ENCODE assay signal across 9 mouse cellular contexts in the genomic region with DNA sequence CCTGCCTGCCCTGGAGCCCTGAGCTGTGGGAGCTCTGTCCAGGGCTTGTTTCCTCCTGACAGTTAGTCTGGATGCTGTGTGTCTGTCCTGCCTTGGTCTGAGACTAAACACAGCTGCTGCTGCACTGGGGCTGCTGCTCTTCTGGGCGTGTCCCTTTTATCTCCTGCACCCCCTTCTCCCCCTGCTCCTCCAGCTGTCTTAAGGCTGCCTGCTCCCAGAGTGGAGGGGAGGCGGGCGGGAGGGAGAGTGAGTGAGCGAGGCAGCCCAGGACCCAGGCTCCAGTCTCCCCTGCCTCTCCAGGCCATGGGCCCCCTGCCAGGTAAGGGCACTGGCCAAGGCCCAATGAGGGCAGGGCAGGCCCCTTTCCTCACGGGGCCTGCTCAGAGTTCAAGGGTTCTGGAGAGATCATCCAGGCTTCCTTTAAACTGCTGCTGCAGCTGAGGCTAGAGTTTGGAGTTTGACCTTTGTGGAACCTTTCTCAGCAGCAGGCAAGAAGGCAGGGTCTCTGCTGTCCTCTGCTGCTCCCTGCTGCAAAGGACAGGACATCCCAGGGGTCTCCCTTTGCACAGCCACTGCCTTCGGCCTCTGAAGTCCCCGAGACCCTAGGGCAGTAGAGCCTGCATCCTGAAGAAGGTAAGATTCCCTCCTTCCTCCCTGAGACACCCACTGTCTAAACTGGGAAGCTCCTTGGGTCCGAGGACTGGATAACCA. TPM values are rescaled to one million over a fixed set of nuclear protein-coding genes. Genes with fewer than 3 reads are reported as not detected.
A peak's percentile ranks its signal among the peaks of the same experiment; 100 is the strongest.
DNase-seq lines count a peak whose midpoint lies in the region; ATAC-seq and TF ChIP-seq lines count a peak whose summit lies in the region.
"Had no signal": no experiment of that assay in that cellular context is flagged by ENCODE, and none has a peak within 500 bp of the region (broad histone marks: within the 10 kb centered on the region; RNA-seq: fewer than 3 reads in every experiment).

Gene Slc5a11, plus strand, starts transcription at position 416 of the 711 bp plus-strand sequence.

- H3K27me3 ChIP-seq in embryonic facial prominence, embryonic 13.5 days, result no peaks in the 10 kb centered on the region
- H3K27me3 ChIP-seq in midbrain, embryonic 16.5 days (ENCODE audit: control insufficient read depth, insufficient read depth, low read depth, low read length), result no peaks in the 10 kb centered on the region
- H3K27me3 ChIP-seq: Patski had no signal

- H3K36me3 ChIP-seq in embryonic facial prominence, embryonic 13.5 days, result no peaks in the 10 kb centered on the region
- no peaks in the 10 kb centered on the region for H3K36me3 ChIP-seq in midbrain, embryonic 16.5 days (ENCODE audit: control insufficient read depth, insufficient read depth, low read length)

- peak; percentile 48; the same call in 1 of the 2 replicates for ATAC-seq in embryonic facial prominence, embryonic 13.5 days (ENCODE audit: insufficient number of reproducible peaks, insufficient read depth, low FRiP score, low TSS enrichment, low read depth)
- no peak for ATAC-seq in midbrain, embryonic 16.5 days
- ATAC-seq: Patski had no signal

- TF ChIP-seq CTCF in layer of hippocampus, adult 2 months (conservative IDR thresholded peaks at IDR 0.05), result no peak

- H3K4me1 ChIP-seq in embryonic facial prominence, embryonic 13.5 days, result peaks cover 11% of the 10 kb centered on the region; the same call in 1 of the 2 replicates
- H3K4me1 ChIP-seq in midbrain, embryonic 16.5 days (ENCODE audit: control insufficient read depth, insufficient read depth, low read length), result no peaks in the 10 kb centered on the region

- no peak for DNase-seq in layer of hippocampus, adult 2 months (ENCODE audit: low spot score in 2 of 2)
- no peak for DNase-seq in layer of hippocampus, adult 11-12 months (ENCODE audit: low spot score)
- DNase-seq in kidney, adult 8-10 months, result peak; percentile 82 to 91
- DNase-seq in right cerebral cortex, postnatal 4 days, result no peak
- no peak for DNase-seq in right cerebral cortex, adult 18-20 months
- no peak for DNase-seq in cerebellum, adult 9-10 months

- no peak within 1 kb of the TSS for H3K4me3 ChIP-seq in layer of hippocampus, adult 2 months
- no peak within 1 kb of the TSS for H3K4me3 ChIP-seq in embryonic facial prominence, embryonic 13.5 days
- no peak within 1 kb of the TSS for H3K4me3 ChIP-seq in midbrain, embryonic 16.5 days (ENCODE audit: low read depth, low read length)

- no peak within 1 kb of the TSS for H3K4me2 ChIP-seq in embryonic facial prominence, embryonic 13.5 days
- H3K4me2 ChIP-seq in midbrain, embryonic 16.5 days (ENCODE audit: low read length), result no peak within 1 kb of the TSS

- H3K9me3 ChIP-seq in embryonic facial prominence, embryonic 13.5 days, result no peaks in the 10 kb centered on the region
- H3K9me3 ChIP-seq in midbrain, embryonic 16.5 days (replicated peaks; ENCODE audit: control insufficient read depth, low read length, poor library complexity, severe bottlenecking), result no peaks in the 10 kb centered on the region

- peak within 1 kb of the TSS; percentile 51; the same call in 1 of the 2 replicates for H3K27ac ChIP-seq in layer of hippocampus, adult 2 months
- H3K27ac ChIP-seq in embryonic facial prominence, embryonic 13.5 days, result no peak within 1 kb of the TSS
- no peak within 1 kb of the TSS for H3K27ac ChIP-seq in midbrain, embryonic 16.5 days (ENCODE audit: low read length)

- 30% methylated on average over 8 of the region's 8 CpGs for WGBS in embryonic facial prominence, embryonic 13.5 days
- 39% methylated on average over 5 of the region's 8 CpGs for WGBS in midbrain, embryonic 16.5 days

- no peak within 1 kb of the TSS for H3K9ac ChIP-seq in embryonic facial prominence, embryonic 13.5 days
- peak within 1 kb of the TSS; percentile 45 for H3K9ac ChIP-seq in midbrain, embryonic 16.5 days (ENCODE audit: low read depth, low read length)

RNA-seq across cellular contexts. Expression of gene Slc5a11, which starts in this region (rescaled TPM):
- total RNA-seq in layer of hippocampus, adult 2 months (2021), result 1 to 10 TPM in 1 of 2 experiments, under 1 TPM in 1; 0.59 to 1.5 TPM
- polyA plus RNA-seq in embryonic facial prominence, embryonic 13.5 days (2015; fragmentation: Nextera tagmentation; extraction: Ambion mirVana), result 0.25 TPM in 1 of 2 replicates, not detected in the other
- polyA plus RNA-seq in midbrain, embryonic 16.5 days (2015; fragmentation: Nextera tagmentation; extraction: Ambion mirVana), result 0.30 and 0.45 TPM in 2 replicates
- polyA plus RNA-seq: Patski had no signal

Comparison
In these comparisons a context has a peak if more than half of its experiments do, and no peak if none do; other contexts are left out.
1. Peak in ATAC-seq in embryonic facial prominence, embryonic 13.5 days; RNA of the gene not detected or under 1 TPM.
2. DNase-seq: peak in kidney, adult 8-10 months (2 of 2); none in layer of hippocampus, adult 2 months (0 of 2), layer of hippocampus, adult 11-12 months (single experiment), right cerebral cortex, postnatal 4 days (single experiment), right cerebral cortex, adult 18-20 months (single experiment) and cerebellum, adult 9-10 months (single experiment).